Mouse (Mus musculus) intestine, embryonic 15.5 days (tissue): ENCODE results near the gene Slc37a4. TPM values are rescaled to one million over a fixed set of nuclear protein-coding genes. Genes with fewer than 3 reads are reported as not detected.
"Not testable (repeated sequence)": the region's sequence is repeated elsewhere in the genome, so short reads cannot be mapped to it uniquely, and the experiment has no call there.

ENCODE experiments used
- ATAC-seq: fragments of 200-750 bp; cut with Nextera tagmentation; 2 replicates; pipeline ENCODE4 v1.8.0; 2017; ENCODE audit warnings: moderate TSS enrichment, moderate library complexity
- H3K27ac ChIP-seq: fragments of 300-500 bp; sonication (generic); 2 replicates; pipeline ENCODE4 v1.5.1; 2015; ENCODE audit warnings: mild to moderate bottlenecking, inconsistent platforms
- H3K27me3 ChIP-seq: fragments of 300-500 bp; sonication (generic); replicated peaks from 2 replicates; pipeline ENCODE4 v1.6.1; 2015; ENCODE audit warnings: inconsistent platforms
- H3K36me3 ChIP-seq: fragments of 300-500 bp; sonication (generic); 2 replicates; pipeline ENCODE4 v1.6.1; 2015; ENCODE audit warnings: inconsistent platforms
- H3K4me1 ChIP-seq: fragments of 300-500 bp; sonication (generic); replicated peaks from 2 replicates; pipeline ENCODE4 v1.6.1; 2015; ENCODE audit warnings: inconsistent platforms
- H3K4me2 ChIP-seq: fragments of 300-500 bp; sonication (generic); replicated peaks from 2 replicates; pipeline ENCODE4 v1.6.1; 2015; ENCODE audit warnings: mild to moderate bottlenecking, inconsistent platforms
- H3K4me3 ChIP-seq: fragments of 300-500 bp; sonication (generic); replicated peaks from 2 replicates; pipeline ENCODE4 v1.5.1; 2015; ENCODE audit warnings: inconsistent platforms
- H3K9ac ChIP-seq: fragments of 300-500 bp; sonication (generic); 2 replicates; pipeline ENCODE4 v1.6.1; 2015; ENCODE audit warnings: inconsistent platforms
- H3K9me3 ChIP-seq: fragments of 300-500 bp; sonication (generic); 2 replicates; pipeline ENCODE4 v1.6.1; 2016; ENCODE audit warnings: inconsistent platforms
- WGBS: fragments of 180-500 bp; shearing (Covaris S2); methylation state at CpG from one replicate; pipeline ENCODE4 v1.1.7; 2015; 5-methylcytosine and 5-hydroxymethylcytosine counted together
- polyA plus RNA-seq: library from polyadenylated mRNA; unstranded; fragments of >200 nt; fragmentation: Nextera tagmentation; extraction: Ambion mirVana; gene quantifications from 2 replicates; pipeline ENCODE4 v1.2.1, GENCODE M21; 2015

Slc37a4 gene
- polyA plus RNA-seq, 1 experiment from 2014 or later, result 51.7 TPM

DNA sequence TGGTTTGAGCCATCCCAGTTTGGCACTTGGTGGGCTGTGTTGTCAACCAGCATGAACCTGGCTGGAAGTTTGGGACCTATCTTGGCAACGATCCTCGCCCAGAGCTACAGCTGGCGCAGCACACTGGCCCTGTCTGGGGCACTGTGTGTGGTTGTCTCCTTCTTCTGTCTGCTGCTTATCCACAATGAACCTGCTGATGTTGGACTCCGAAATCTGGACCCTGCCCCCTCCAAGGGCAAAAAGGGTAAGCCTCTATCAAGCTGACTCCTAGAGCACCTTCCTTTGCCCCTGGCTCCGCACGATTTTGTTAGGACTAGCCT is 3.1 kb downstream of the Slc37a4 start:
- H3K4me2 ChIP-seq, result no peak overlapping the region; the same call in 1 of the 2 replicates
- no peaks in the 10 kb centered on the region for H3K9me3 ChIP-seq
- 0 out of 2 replicates have a peak overlapping the region, but pooled peaks have one; percentile 63 for H3K4me3 ChIP-seq
- H3K36me3 ChIP-seq, result peaks cover 36% of the 10 kb centered on the region
- whole genome bisulfite sequencing, result 90% methylated on average over 6 of the region's 6 CpGs
- no peaks in the 10 kb centered on the region for H3K27me3 ChIP-seq
- H3K27ac ChIP-seq, result no peak overlapping the region
- H3K9ac ChIP-seq, result no peak overlapping the region
- H3K4me1 ChIP-seq, result peaks cover 18% of the 10 kb centered on the region; the same call in 1 of the 2 replicates
- ATAC-seq, result no peak

DNA sequence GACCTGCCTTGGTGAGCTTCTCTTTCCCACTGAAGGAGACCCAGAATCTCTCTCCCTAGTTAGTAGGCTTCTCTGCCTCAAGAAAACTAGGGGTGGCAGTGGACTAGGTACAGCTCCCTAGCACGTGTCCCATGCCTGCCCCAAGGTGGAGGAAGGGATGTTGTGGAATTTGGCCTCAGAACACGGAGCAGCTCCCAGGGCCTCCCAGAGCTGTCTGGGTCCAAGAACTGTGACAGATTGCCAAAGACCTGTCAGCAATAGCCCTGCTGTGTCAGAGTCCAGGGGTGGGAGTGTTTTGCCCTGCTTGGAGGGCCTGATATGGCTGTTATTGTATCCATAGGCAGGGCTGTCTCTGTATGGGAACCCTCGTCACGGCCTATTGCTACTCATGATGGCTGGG is 4.4 kb downstream of the Slc37a4 start:
- H3K4me2 ChIP-seq, result no peak overlapping the region
- 68% methylated on average over 4 of the region's 4 CpGs for WGBS
- no peak overlapping the region for H3K9ac ChIP-seq

DNA sequence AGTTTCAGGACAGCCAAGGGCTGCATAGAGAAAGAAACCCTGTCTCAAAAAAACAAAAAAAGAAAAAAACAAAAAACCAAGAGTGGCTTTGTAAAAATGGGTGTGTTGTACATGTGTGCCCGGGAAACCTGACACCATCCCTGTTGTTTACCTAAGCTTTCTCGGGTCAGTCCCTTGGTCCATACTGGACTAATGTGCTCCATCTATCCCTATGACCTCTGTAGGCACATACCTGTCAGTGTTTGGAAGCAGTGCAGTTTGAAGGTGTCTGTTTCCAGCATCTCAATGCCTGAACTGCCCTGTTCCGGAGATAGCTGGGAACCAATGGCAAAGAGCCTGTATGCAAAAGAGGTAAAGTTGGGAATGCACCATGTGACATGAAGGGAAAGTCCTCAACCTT is 8.4 kb downstream of the Slc37a4 start:
- Histone ChIP-seq H3K9ac (no peak overlapping the region), H3K9me3 (no peaks in the 10 kb centered on the region), H3K27me3 (no peaks in the 10 kb centered on the region), H3K36me3 (peaks cover 45% of the 10 kb centered on the region), H3K27ac (no peak overlapping the region), H3K4me3 (no peak overlapping the region), H3K4me2 (no peak overlapping the region), H3K4me1 (peaks cover 12% of the 10 kb centered on the region; the same call in 1 of the 2 replicates)
- no peak for ATAC-seq
- 61% methylated on average over 3 of the region's 3 CpGs for WGBS

More for the DNA sequence above, 4.4 kb downstream of the Slc37a4 start:
- Histone ChIP-seq H3K4me1 (peaks cover 20% of the 10 kb centered on the region; the same call in 1 of the 2 replicates), H3K36me3 (peaks cover 39% of the 10 kb centered on the region), H3K27me3 (no peaks in the 10 kb centered on the region), H3K27ac (0 out of 2 replicates have a peak overlapping the region, but pooled peaks have one; percentile 6), H3K9me3 (no peaks in the 10 kb centered on the region), H3K4me3 (no peak overlapping the region)
- no peak for ATAC-seq

DNA sequence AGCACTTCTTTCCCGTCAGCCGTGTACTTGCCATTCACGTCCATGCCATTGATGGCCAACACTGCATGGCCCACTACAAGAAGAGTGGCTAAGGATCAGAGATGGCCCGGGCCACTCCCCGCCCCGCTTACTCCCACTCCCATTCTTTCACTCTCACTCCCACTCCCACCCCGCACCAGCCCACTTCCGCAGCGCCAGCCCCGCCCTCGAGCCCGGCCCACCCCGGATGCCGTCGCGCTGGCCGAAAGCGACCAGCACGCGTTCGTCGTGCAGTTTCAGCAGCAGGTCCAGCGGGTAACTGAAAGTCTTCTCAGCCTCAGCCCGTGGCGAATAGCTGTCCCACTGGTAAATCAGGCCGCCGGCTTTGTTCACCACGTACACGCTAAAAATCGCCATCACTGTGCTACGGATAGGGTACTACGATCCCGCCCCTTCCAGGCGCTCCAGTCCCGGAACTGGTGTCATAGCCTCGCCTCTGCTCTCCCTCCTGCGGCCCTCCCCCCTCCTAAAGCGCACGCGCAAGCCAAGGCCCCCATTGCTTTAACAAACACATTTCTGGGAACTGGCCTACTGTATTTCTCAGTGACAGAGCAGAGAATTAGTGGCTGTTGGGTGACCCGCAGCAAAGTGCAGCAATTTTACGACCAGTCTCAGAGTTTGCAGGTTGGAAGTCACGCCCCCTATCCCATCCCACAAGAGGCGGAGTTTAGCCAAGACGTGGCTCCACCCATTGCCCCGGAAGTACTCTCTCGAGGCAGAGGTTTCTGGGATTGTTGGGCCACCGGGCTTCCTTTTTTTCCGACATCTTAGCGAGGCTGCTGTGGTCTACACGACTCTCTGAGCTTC is 10.5 kb downstream of the Slc37a4 start, which contains the start of the genes Rps25 and Trappc4:
Rps25 (plus strand) TSS at position 234 of the 846 bp plus-strand sequence.
Trappc4 (minus strand) TSS at position 695 of the 846 bp plus-strand sequence.
- no peaks in the 10 kb centered on the region for H3K9me3 ChIP-seq
- peak within 1 kb of the TSS; percentile 95 for H3K27ac ChIP-seq
- peaks cover 38% of the 10 kb centered on the region for H3K36me3 ChIP-seq
- no peaks in the 10 kb centered on the region for H3K27me3 ChIP-seq
- peak; percentile 96 for ATAC-seq
- WGBS, result under 1% methylated on average over 51 of the region's 51 CpGs
- H3K4me3 ChIP-seq, result peak within 1 kb of the TSS; percentile 83
- H3K4me1 ChIP-seq, result peaks cover 6% of the 10 kb centered on the region; the same call in 1 of the 2 replicates
- H3K4me2 ChIP-seq, result peak within 1 kb of the TSS; percentile 63
- H3K9ac ChIP-seq, result peak within 1 kb of the TSS; percentile 91

DNA sequence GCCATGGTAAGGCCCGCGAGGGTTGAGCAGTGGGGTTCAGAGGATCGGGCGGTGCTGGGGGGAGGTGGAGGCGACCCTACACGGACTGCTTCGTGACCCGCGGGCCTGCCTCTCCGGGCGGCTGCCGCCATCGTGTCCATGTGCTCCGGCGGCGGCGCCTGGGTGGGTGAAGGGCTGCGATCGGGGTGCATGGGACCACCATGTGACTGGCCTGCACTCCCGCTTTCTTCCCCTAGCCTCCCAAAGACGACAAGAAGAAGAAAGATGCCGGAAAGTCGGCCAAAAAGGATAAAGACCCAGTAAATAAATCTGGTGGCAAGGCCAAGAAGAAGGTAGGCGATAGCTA is 11.1 kb downstream of the Slc37a4 start:
- no peak for ATAC-seq
- peak overlapping the region; percentile 91 for H3K9ac ChIP-seq
- H3K27ac ChIP-seq, result peak overlapping the region; percentile 95
- no peaks in the 10 kb centered on the region for H3K27me3 ChIP-seq
- H3K9me3 ChIP-seq, result no peaks in the 10 kb centered on the region
- peaks cover 6% of the 10 kb centered on the region; the same call in 1 of the 2 replicates for H3K4me1 ChIP-seq
- H3K36me3 ChIP-seq, result peaks cover 35% of the 10 kb centered on the region
- H3K4me2 ChIP-seq, result peak overlapping the region; percentile 59
- peak overlapping the region; percentile 83 for H3K4me3 ChIP-seq
- under 1% methylated on average over 23 of the region's 24 CpGs for WGBS

DNA sequence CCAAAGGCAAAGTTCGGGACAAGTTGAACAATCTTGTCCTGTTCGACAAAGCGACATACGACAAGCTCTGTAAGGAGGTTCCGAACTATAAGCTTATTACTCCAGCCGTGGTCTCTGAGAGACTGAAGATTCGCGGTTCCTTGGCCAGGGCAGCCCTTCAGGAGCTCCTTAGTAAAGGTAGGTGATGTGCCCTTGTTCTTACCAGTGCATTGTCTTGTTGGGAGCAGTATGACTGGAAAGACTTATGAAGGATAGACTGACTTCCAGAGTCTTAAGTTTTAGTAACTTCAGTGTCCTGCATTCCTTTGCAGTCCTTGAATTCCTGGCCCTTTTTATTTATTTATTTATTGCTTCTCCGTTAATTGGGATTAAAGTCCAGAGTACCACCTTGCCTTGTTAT is 12.0 kb downstream of the Slc37a4 start:
- WGBS, result 70% methylated on average over 9 of the region's 9 CpGs
- Histone ChIP-seq H3K36me3 (peaks cover 36% of the 10 kb centered on the region), H3K9ac (peak overlapping the region; percentile 91; the same call in 1 of the 2 replicates)

DNA sequence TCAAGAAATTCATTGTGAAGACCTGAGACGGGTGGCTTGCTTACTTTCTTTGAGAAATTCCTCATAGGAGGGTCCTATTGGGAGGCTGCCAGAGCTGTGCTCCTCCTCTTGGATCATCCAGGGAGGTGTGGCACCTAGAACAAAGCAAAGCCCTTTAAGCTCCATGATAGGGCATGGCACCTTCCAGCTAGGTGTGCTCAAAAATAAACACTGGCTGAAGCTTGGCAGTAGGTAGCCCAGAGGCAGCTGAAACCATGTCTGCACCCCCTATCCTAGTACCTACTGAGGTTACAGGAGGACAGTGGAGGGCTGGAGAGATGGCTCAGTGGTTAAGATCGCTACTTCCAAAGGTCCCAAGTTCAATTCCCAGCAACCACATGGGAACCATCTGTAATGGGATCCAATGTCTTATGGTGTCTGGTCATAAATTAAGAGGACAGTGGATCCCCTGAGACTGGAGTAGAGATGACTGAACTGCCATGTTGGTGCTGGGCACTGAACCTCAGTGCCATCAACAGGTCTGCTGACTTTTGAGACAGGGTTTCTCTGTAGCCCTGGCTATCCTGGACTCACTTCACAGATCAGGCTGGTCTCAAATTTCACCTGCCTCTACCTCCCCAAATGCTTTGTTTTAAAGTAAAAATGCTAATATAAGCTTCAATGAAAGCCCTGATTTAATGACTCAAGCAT is 14.1 kb downstream of the Slc37a4 start:
- peaks cover 6% of the 10 kb centered on the region; the same call in 1 of the 2 replicates for H3K4me1 ChIP-seq
- H3K27ac ChIP-seq, result no peak overlapping the region
- H3K36me3 ChIP-seq, result peaks cover 24% of the 10 kb centered on the region
- H3K9me3 ChIP-seq, result no peaks in the 10 kb centered on the region
- no peak overlapping the region for H3K4me2 ChIP-seq
- WGBS, result 85% methylated on average over 2 of the region's 2 CpGs
- no peak overlapping the region for H3K9ac ChIP-seq
- no peaks in the 10 kb centered on the region for H3K27me3 ChIP-seq
- H3K4me3 ChIP-seq, result no peak overlapping the region
- no peak for ATAC-seq

More for the DNA sequence above, 12.0 kb downstream of the Slc37a4 start:
- peak overlapping the region; percentile 83 for H3K4me3 ChIP-seq
- H3K4me2 ChIP-seq, result peak overlapping the region; percentile 59
- not testable (repeated sequence) for ATAC-seq, H3K27me3 ChIP-seq, H3K9me3 ChIP-seq, H3K27ac ChIP-seq, H3K4me1 ChIP-seq

DNA sequence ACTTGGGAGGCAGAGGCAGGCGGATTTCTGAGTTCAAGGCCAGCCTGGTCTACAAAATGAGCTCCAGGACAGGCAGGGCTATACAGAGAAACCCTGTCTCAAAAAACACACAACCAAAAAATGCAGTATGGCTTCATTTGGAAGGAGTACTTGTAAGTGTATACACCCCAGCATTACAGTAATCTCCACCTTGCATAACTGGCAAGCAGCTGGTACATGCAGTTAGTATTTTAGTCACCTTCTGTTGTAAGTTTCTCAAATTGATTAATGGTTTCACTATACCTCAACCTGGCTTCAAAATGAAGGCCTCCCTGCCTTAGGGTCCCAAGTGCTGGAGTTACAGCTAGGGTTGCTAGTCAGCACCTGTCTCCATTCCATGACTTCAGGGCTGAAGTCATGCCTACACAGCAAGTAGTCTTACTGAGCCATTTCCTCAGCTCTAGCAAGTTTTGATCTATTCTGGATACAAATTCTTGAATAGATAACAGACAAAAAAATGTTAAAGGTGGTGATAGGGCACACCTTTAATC is 15.0 kb downstream of the Slc37a4 start:
- WGBS, result 91% methylated on average over 1 of the region's 1 CpGs
- H3K4me1 ChIP-seq, result peaks cover 2% of the 10 kb centered on the region; the same call in 1 of the 2 replicates
- no peak overlapping the region for H3K9ac ChIP-seq
- no peaks in the 10 kb centered on the region for H3K9me3 ChIP-seq
- no peak overlapping the region for H3K4me3 ChIP-seq
- no peak overlapping the region for H3K27ac ChIP-seq
- H3K27me3 ChIP-seq, result no peaks in the 10 kb centered on the region
- no peak overlapping the region for H3K4me2 ChIP-seq
- H3K36me3 ChIP-seq, result peaks cover 24% of the 10 kb centered on the region
- ATAC-seq, result no peak

DNA sequence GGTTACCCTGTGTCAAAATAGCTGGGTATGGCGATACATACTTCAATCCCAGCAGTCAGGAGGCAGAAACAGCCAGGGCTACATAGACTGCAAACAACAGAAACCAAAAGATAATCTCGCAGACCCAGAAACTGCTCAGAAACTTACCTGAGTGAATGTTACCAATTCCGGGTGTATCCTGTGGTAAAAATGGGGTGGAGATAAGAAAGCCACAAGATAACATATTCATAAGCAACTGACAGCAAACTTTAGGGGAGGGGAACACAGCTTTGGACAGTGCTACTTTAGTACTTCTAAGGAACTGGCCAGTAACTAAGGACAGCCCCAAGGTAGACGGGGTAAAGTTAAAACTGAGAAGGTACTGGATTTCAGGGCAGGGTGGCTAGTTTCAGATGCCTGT is 15.7 kb downstream of the Slc37a4 start:
- Histone ChIP-seq H3K27me3 (no peaks in the 10 kb centered on the region), H3K4me3 (no peak overlapping the region), H3K36me3 (peaks cover 24% of the 10 kb centered on the region), H3K4me1 (peaks cover 2% of the 10 kb centered on the region), H3K27ac (no peak overlapping the region), H3K4me2 (no peak overlapping the region), H3K9me3 (no peaks in the 10 kb centered on the region), H3K9ac (no peak overlapping the region)
- no peak for ATAC-seq
- WGBS, result 75% methylated on average over 4 of the region's 4 CpGs

DNA sequence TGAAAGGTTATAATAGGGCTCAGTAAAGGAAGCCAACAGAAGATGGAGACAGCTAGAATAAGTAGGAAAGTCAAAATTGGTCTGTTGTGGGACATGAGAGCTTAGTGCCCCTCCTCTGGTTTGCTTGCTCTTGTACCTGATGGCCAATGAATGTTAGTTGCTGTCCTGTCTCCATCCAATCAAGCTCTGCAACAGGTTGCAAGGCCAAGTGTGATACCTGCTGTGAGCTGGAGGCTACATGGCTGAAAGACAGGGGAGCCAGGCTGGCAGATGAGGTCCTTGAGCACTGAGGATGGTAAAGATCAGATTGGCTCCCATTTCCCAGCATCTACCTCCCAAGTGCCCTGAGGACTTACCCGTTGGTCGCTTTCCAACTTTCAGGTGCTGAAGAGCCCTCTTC is 16.1 kb downstream of the Slc37a4 start:
- H3K4me3 ChIP-seq, result no peak overlapping the region
- no peak overlapping the region for H3K4me2 ChIP-seq
- no peak overlapping the region for H3K9ac ChIP-seq
- H3K27me3 ChIP-seq, result no peaks in the 10 kb centered on the region
- H3K27ac ChIP-seq, result no peak overlapping the region
- H3K36me3 ChIP-seq, result peaks cover 24% of the 10 kb centered on the region
- H3K9me3 ChIP-seq, result no peaks in the 10 kb centered on the region
- H3K4me1 ChIP-seq, result peaks cover 2% of the 10 kb centered on the region
- 69% methylated on average over 2 of the region's 2 CpGs for WGBS
- ATAC-seq, result no peak

DNA sequence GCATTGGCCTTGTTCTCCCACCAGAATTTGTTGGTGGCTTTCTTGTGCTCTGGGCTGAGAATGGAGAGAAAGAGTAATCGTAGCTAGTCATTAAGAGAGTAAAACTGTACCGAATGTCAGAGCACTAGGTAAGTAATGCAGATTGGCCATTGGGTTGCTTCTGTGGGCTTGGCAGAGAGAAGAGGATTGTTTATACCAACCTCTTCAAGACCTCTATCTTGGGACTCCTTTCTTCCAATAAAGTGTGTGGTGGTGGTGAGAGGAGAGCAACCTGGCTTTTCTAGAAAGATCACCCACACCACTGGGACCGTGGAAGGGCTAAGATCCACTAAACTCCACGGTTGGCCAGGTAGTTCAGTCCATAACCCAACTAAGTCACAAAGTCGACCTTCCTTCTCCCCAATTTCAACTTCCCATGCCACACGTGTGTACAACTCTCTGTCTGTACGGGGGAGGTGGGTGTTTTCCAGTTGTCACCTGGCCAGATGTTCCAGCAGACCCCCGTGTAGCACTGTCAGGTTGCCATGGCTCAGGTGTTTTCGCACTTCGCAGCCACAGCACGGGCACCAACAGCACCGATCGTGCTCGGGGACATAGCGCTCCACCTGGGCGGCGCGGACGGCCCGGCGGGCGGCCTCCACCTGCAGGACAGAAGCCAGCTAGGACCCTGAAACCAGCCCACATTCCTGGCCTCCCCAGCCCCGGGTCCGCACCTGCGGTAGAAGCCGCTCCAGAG is 20.7 kb downstream of the Slc37a4 start:
- ATAC-seq, result peak; percentile 82
- H3K9ac ChIP-seq, result peak overlapping the region; percentile 78
- peak overlapping the region; percentile 74 for H3K27ac ChIP-seq
- peak overlapping the region; percentile 91 for H3K4me2 ChIP-seq
- no peaks in the 10 kb centered on the region for H3K9me3 ChIP-seq
- H3K4me3 ChIP-seq, result peak overlapping the region; percentile 81
- no peaks in the 10 kb centered on the region; the same call in 1 of the 2 replicates for H3K4me1 ChIP-seq
- WGBS, result 6% methylated on average over 26 of the region's 26 CpGs
- H3K27me3 ChIP-seq, result no peaks in the 10 kb centered on the region
- H3K36me3 ChIP-seq, result peaks cover 5% of the 10 kb centered on the region; the same call in 1 of the 2 replicates
